Mouse (Mus musculus) bone marrow macrophage, adult 2 months (primary cell): ENCODE results near the gene Ifrd2. TPM values are rescaled to one million over a fixed set of nuclear protein-coding genes. Genes with fewer than 3 reads are reported as not detected.
"Not testable (repeated sequence)": the region's sequence is repeated elsewhere in the genome, so short reads cannot be mapped to it uniquely, and the experiment has no call there.

Source experiments
- H3K27ac ChIP-seq: 2 replicates; pipeline ENCODE4 v1.5.1; 2012; ENCODE audit warnings: low read depth, low read length; ENCODE audit not compliant: insufficient read depth
- H3K4me1 ChIP-seq: 2 replicates; pipeline ENCODE4 v1.6.1; 2012; ENCODE audit warnings: low read length; ENCODE audit not compliant: control insufficient read depth, insufficient read depth
- H3K4me3 ChIP-seq: 2 replicates; pipeline ENCODE4 v1.5.1; 2012; ENCODE audit warnings: mild to moderate bottlenecking, low read length, moderate library complexity; ENCODE audit not compliant: insufficient read depth
- CTCF ChIP-seq: IDR thresholded peaks from 2 replicates; pipeline ENCODE4 v1.5.1; 2012; ENCODE audit warnings: low read depth, mild to moderate bottlenecking, low read length, moderate library complexity
- POLR2A ChIP-seq: IDR thresholded peaks from 2 replicates; pipeline ENCODE4 v1.6.1; 2012; ENCODE audit warnings: mild to moderate bottlenecking, low read depth, low read length, borderline replicate concordance
- polyA plus RNA-seq: library from polyadenylated mRNA; stranded (reverse); fragments of >200 nt; gene quantifications from 2 replicates; pipeline ENCODE4 v1.2.4, GENCODE M21; 2012; ENCODE audit not compliant: missing spikeins, insufficient read depth, insufficient read length

Ifrd2 gene
- polyA plus RNA-seq, 1 experiment = 8.6 TPM

DNA sequence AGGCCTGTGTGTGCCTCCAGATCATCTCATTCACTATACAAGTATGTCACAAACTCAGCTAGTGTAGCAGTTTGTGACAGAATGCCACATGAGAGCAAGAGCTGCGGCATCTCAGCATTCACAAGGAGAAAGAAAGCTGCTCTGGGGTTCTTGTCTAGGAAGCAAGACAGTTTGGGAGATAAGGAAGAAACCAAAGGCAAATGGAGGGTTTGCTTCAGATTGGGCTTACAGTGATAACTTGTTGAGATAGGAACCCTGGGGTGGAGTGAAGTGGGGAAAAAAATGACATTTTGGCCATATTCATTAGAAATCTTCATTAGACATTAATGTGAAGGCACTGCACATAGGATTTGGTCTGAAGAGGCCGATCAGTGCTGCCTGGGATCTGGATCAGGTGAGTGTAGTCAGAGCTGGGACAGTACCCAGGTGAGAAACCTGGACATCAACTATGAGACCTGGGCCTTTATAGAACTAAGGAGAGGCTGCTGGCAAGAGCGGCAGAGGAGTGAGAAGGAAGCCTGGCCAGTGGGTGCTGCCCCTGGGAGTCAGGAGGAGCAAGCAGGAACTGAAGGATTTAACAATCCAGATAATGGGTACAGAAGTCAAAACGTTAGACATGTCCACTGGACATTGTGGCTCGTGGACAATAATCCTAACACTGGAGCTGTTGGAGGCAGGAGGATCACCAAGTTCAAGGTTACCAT, 34.6 kb upstream of the Ifrd2 start:
- TF ChIP-seq POLR2A (no peak), CTCF (no peak)
- H3K4me3 ChIP-seq = no peak overlapping the region
- no peak overlapping the region for H3K27ac ChIP-seq
- H3K4me1 ChIP-seq = peaks cover 35% of the 10 kb centered on the region

DNA sequence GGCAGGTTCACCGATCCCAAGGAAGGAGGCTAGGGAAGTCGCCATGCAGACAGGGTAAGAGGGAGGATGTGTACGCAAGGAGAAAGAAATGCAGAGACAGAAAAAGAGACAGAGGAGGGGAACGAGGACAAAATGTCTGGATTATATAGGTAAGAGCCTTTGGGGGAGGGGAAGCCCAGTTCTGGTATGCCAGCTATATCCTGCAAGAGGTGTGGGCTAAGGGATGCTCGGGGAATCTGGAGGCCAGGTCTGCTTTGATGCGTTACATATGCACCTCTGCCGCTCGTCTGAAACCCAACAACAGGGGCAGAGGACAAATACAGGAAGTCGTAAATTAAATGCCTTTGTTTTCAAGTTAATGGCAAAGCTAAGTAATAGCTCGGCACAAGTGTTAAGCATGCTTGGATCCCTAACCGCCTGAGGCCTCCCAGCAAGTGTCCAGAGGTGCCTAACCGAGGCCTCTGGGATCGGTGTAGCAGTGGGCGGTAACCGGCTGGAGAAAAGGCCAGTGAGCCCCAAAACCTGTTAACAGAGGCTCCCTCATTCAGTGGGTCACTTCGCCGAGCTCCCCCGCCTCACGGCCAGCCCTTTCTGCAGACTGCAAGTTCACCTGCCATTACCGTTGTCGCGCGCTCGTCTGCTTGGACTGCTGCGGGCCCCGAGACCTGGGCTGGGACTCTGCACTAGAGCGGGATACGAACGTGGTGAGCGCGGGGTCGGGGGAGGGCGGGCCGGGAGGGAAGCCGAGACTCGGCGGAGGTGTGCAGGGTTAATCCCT, 33.7 kb upstream of the Ifrd2 start:
- H3K4me3 ChIP-seq = peak overlapping the region; percentile 76
- no peak for TF ChIP-seq CTCF
- TF ChIP-seq POLR2A = no peak
- H3K27ac ChIP-seq = peak overlapping the region; percentile 33
- peaks cover 28% of the 10 kb centered on the region for H3K4me1 ChIP-seq

DNA sequence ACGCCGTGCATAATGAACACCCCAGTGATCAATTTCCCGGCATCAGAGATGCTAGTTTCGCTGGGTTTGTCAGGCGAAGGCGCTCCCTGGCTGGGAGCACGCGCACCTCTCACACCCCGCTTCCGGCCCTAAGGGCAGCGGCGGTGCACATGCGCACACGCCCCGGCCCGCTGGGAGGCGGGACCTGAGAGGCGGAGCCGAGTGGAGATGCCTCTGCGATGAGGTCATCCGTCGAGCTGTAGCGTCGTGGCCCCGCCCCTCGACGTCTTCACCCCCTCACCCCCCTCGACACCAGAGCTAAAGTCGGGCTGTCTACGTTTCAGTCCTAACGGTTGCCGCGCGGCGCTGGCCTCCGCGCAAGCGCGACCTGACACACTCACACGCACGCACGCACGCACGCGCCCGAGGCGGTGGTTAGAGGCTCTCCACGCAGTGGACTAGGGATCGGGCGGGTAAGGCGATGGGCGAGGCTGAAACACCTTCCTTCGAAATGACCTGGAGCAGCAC, 33.1 kb upstream of the Ifrd2 start:
- no peak for TF ChIP-seq CTCF
- peak; percentile 45; the same call in 1 of the 2 replicates for TF ChIP-seq POLR2A
- H3K27ac ChIP-seq = peak overlapping the region; percentile 95
- peak overlapping the region; percentile 83 for H3K4me3 ChIP-seq
- peaks cover 28% of the 10 kb centered on the region for H3K4me1 ChIP-seq

DNA sequence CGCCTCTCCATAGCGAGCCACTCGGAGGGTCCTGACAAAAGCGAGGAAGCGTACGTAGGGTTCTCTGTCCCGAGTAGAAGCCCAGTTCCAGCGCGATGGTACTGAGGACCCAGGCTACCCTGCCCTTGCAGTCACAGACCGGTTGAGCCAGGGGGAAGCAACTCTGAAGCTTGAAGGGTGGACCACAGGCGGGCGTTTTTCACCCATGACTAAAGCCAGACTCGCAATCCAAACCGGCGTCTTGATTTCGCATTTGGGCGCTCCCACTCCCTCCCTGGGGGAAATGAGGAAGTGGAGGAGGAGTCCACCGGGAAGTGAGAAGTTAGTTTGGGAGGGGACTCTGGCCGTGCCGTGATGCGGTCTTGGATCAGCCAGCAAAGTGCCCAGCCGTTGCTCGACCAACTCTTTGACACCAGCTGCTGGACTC, 32.4 kb upstream of the Ifrd2 start:
- no peak for TF ChIP-seq CTCF
- no peak for TF ChIP-seq POLR2A
- Histone ChIP-seq H3K27ac (peak overlapping the region; percentile 95), H3K4me3 (peak overlapping the region; percentile 83), H3K4me1 (peaks cover 28% of the 10 kb centered on the region)

DNA sequence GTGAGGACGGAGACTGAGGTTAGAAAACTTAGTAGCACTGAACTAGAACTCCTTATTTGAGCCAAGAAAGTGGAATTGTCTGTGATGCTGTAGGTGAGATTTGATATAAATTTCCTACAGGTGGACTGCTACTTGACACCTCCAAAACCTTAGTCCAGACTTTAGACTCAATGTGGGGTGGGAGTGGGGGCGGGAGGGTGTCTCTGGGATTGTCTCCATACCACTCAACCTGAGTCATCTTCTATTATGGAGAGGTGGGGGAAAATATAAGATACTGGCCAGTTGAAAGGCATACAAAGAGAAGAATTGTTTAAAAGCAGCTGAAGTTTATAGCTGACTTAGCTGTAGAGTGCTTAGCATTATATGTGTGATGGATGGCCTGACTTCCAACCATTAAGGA, 31.7 kb upstream of the Ifrd2 start:
- H3K4me3 ChIP-seq = peak overlapping the region; percentile 83
- no peak for TF ChIP-seq POLR2A
- no peak for TF ChIP-seq CTCF
- H3K27ac ChIP-seq = peak overlapping the region; percentile 95
- H3K4me1 ChIP-seq = peaks cover 28% of the 10 kb centered on the region

DNA sequence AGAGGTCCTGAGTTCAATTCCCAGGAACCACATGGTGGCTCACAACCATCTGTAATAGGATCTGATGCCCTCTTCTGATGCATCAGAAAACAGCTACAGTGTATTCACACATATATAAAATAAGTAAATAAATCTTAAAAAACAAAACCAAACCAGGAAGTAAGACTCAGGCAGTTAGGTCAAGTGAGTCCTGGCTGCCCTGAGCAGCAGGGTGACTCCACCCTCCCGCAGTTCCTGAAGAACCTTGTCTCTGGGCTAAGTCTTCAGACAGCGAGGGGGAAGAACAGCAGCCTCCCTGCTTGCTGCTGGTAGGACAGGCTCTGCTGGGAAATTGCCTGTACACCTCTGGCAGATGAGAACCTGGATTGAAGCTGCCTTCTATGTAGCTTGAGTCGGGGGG, 31.1 kb upstream of the Ifrd2 start:
- H3K4me3 ChIP-seq = peak overlapping the region; percentile 83
- peak overlapping the region; percentile 95 for H3K27ac ChIP-seq
- H3K4me1 ChIP-seq = peaks cover 24% of the 10 kb centered on the region
- TF ChIP-seq CTCF (no peak), POLR2A (no peak)

DNA sequence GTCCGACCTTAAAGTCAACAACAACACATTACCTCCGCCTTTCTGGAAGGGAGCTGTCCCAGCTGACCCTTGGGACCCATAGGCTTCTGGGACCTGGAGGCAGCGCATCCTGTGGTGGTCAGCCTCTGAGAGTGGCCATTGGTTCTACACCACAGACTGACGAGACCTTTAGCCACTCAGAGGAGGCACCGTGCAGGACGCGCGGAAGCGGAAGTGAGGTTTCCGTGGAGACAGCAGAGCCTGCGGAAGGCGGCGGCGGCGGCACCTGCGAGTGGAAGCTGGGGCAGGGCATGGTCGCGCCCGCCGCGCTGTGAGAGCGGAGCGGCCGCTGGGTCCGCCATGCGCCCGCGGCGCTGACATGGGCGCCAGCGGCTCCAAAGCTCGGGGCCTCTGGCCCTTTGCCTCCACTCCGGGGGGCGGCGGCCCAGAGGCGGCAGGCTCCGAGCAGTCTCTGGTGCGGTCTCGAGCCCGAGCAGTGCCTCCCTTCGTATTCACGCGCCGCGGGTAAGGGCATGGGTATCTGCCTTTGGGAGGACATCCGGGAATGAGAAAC, 24.3 kb upstream of the Ifrd2 start, which contains the start of gene Tusc2:
TSS of gene Tusc2 (plus strand) at position 227 of the 553 bp plus-strand sequence.
- Histone ChIP-seq H3K4me1 (peaks cover 27% of the 10 kb centered on the region), H3K4me3 (peak within 1 kb of the TSS; percentile 87), H3K27ac (peak within 1 kb of the TSS; percentile 51)
- TF ChIP-seq POLR2A = no peak
- TF ChIP-seq CTCF = no peak

DNA sequence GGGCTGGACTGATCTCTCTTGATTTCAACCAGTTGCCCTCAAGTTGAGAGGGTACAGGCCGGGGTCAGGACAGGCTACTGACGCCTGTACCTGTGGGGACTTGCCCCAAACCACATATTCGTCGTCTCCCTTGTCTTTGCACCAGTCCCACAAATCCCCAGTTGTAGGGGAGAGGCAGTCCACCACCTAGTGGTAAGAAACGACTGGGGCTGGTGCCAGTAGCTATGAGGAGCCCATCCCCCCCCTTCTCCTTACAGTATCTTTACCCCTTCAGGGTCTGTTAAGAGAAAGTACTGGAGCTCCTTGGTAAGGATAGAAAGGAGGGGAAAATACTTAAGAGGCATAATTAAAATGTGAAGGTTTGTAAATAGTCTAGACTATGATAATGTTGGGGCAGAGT, 21.9 kb upstream of the Ifrd2 start:
- not testable (repeated sequence) for H3K4me3 ChIP-seq, H3K27ac ChIP-seq
- H3K4me1 ChIP-seq = peaks cover 36% of the 10 kb centered on the region

DNA sequence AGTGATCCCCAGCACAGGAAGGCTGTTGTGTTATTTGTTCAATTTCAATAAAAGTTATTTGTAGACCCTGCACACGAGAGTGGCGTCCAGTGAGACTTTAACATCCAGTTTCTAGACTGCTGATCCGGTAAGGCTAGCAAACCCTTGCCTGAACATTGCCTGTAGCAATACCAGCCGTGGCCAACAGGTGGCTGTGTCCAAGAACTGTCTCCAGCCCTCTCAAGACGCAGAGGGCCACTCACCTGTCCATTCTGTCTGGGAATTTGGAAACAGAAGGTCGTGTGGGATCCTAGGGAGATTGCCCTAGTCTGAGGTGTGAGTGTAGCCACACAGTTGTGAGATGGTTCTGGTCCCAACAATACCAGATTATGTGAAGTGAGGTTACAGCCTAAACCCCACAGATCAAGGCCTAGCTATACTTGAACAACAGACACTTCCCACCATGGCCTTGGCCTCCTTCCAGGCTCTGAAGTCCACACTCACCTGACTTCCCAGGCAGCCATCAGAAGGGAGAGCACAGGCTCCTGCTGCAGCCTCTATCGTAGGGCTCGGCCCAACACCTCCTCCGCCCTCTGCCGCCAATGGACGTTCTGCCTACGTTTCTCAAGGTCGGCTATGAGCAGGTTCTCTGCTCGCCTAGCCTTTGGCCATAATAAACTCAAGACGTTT, 21.3 kb upstream of the Ifrd2 start:
- H3K4me1 ChIP-seq = peaks cover 43% of the 10 kb centered on the region
- H3K27ac ChIP-seq = peak overlapping the region; percentile 35; the same call in 1 of the 2 replicates
- TF ChIP-seq POLR2A = no peak
- peak; percentile 66 for TF ChIP-seq CTCF
- H3K4me3 ChIP-seq = no peak overlapping the region
